Mouse (Mus musculus) adrenal gland, postnatal 4 days (tissue): ENCODE data around the gene Hoxd10. TPM values are rescaled to one million over a fixed set of nuclear protein-coding genes. Genes with fewer than 3 reads are reported as not detected.

Source experiments
- microRNA-seq: library from miRNA; unstranded; fragments of <30 nt; microRNA quantifications from one replicate; pipeline ENCODE4 v1.2.0, GENCODE M21; 2021
- total RNA-seq, 2 experiments: library from RNA; stranded (reverse); gene quantifications; 2 replicates each; pipeline ENCODE4 v1.2.3; 2021

The Hoxd10 gene
- total RNA-seq, 2 experiments from 2014 or later: 0.71 to 5.2 TPM

Small RNAs within 50 kb of the gene (microRNA-seq; reads per million reads assigned to microRNA genes)
- not detected for gene Gm44463
- gene Mir10b: 27,932 reads per million, percentile 97 among the genes with 10 or more reads in this experiment

Other genes starting within 250 kb of the Hoxd10 start
- gene Lnpk, start 112.5 kb upstream of the Hoxd10 start, total RNA-seq: 10 to 100 TPM; 17.4 to 19.2 TPM
- not detected for gene Evx2, start 32.4 kb upstream of the Hoxd10 start, total RNA-seq
- not detected for gene Hoxd13, start 23.6 kb upstream of the Hoxd10 start, total RNA-seq
- gene Hoxd12, start 16.9 kb upstream of the Hoxd10 start, total RNA-seq: not detected
- gene Hoxd11, start 12.4 kb upstream of the Hoxd10 start, total RNA-seq: 1 to 10 TPM in 1 of 2 experiments, not detected in 1; 5.1 TPM
- gene Hoxd9, start 5.8 kb downstream of the Hoxd10 start, total RNA-seq: 10 to 100 TPM in 1 of 2 experiments, 1 to 10 TPM in 1; 7.1 to 17.8 TPM
- 10 to 100 TPM; 43.9 to 55.4 TPM for gene Hoxd8, start 12.7 kb downstream of the Hoxd10 start, total RNA-seq
- 1 to 10 TPM in 1 of 2 experiments, under 1 TPM in 1; 0.82 to 2.5 TPM for gene Hoxd3, start 20.0 kb downstream of the Hoxd10 start, total RNA-seq
- 10 to 100 TPM; 21.5 to 29.5 TPM for gene Hoxd4, start 20.0 kb downstream of the Hoxd10 start, total RNA-seq
- gene Gm28230, start 34.8 kb downstream of the Hoxd10 start, total RNA-seq: 1 to 10 TPM; 1.4 to 3.7 TPM
- gene Hoxd1, start 71.1 kb downstream of the Hoxd10 start, total RNA-seq: under 1 TPM in 1 of 2 experiments, not detected in 1; 0.50 TPM
- 10 to 100 TPM; 90.8 to 93.6 TPM for gene Mtx2, start 133.9 kb downstream of the Hoxd10 start, total RNA-seq